Mouse (Mus musculus) small intestine, adult 2 months (tissue): ENCODE measurements around the gene Id3.

ENCODE experiments used
- CTCF ChIP-seq: fragments of 200-500 bp; IDR thresholded peaks from 2 replicates; pipeline ENCODE4 v1.5.1; 2012; ENCODE audit warnings: low read depth, mild to moderate bottlenecking, control low read depth, inconsistent platforms, low read length, moderate library complexity, mixed read lengths; ENCODE audit not compliant: insufficient replicate concordance, insufficient read length; ENCODE audit errors: extremely low read depth
- POLR2A ChIP-seq: fragments of 200-500 bp; IDR thresholded peaks from 2 replicates; pipeline ENCODE4 v1.6.1; 2012; ENCODE audit warnings: low read depth, mild to moderate bottlenecking, control low read depth, inconsistent platforms, low read length, moderate library complexity

DNA sequence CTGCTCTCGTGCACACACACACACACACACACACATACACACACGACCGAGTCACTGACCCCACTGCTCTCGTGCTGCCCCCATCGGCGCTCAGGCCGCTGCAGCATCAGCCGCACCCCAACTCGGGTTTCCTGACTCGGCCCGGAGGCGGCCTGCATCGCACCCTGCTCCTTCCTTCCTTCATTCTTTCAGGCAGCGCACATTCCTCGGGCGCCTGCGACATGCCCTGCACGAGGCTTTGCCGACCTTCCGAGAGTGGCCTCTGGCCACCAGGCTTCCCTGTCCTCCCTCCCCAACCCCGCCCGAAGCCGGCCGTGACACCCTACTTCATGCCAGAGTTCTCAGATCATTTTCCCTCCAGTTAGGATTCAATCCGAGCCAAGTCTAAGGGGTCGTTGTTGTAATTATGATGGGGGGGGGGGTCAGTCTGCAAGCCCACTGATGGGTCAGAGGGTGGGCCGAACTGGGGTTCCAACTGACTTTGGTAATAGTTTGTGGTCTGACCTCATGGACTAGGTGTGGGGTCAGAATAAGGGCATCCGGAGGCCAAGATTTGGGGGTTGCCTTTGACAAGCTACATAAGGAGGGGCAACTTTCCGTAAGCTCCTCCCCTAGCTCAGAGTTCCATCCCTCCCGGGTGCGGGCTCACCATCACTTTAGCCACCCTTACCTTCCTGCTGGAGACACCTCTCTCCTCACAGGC is 5.2 kb downstream of the Id3 start:
- TF ChIP-seq CTCF (no peak), POLR2A (no peak; the same call in 1 of the 2 replicates)
